Mouse (Mus musculus) adrenal gland, adult 2 months (tissue): ENCODE measurements at regions not wholly inside any gene's neighbourhood (a gene's known extent, or its start where the extent isn't known, plus 50 kb on each side); places are given as distances from the start of the nearest gene placed in this dataset.

Experiments used
- DNase-seq: peaks from one replicate; pipeline ENCODE4 v3.0.0; 2021

DNA sequence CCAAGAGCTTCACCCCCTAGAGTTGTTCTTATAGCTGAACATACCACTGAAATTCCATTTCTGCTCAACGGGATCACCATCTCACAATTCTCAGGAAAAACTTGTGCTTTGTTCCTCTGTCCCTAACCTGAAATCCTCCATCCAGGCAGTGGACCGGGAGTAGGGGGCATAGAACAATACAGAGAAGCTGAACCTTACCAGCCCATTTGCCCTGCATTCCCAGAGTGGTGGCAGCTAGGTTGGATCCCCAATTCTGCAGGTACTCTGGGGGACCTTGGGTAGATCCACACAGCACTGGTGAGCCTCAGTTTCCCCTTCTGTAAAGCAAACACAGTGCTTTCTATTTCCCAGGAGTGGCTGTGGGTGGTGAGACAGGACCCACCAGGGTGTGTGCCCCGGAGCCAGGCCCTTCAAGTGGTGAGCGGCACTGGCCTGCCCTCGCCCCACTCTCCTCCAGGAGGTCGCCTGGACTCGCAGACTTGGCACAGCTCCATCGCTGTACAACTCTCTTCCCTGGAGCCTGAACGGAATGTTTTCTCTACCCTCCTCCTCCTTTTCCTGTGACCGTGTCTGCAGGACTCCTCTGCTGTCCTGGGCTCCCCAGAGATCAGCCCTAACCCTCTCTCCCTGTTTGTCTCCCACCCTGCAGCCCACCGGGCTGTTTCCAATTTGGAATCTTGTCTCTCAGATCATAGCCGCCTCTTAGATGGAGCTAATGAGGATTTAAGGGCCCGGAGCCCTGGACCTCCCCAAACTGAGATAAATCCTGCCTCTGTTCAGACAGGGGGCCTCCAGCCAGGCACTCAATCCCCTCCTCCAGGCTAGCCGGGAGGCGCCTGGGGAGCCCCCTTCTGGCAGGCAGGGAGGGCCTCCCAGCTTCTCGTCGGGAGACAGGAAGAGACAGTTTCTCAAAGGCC, 52.3 kb upstream of the Cux1 start:
- peak; percentile 9 for DNase-seq

DNA sequence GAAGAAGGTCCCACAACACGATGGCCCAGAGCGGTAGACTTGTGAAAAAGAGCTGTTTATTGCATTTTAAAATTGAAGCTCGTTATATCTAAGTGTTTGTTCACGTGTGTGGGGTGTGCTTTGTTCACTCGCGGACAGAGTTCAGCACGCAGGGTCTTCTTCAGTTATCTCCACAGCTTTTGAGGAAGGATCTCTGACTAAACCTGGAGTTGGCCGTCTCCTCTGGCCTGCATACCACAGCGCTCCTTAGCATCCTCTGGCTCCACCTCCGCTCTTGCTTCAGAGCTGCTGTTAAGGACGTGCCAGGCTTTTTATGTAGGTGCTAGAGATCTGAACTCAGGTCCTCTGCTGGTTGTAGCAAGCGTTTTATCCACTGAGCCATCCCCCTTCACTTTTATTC, 52.9 kb upstream of the Cux1 start:
- no peak for DNase-seq

DNA sequence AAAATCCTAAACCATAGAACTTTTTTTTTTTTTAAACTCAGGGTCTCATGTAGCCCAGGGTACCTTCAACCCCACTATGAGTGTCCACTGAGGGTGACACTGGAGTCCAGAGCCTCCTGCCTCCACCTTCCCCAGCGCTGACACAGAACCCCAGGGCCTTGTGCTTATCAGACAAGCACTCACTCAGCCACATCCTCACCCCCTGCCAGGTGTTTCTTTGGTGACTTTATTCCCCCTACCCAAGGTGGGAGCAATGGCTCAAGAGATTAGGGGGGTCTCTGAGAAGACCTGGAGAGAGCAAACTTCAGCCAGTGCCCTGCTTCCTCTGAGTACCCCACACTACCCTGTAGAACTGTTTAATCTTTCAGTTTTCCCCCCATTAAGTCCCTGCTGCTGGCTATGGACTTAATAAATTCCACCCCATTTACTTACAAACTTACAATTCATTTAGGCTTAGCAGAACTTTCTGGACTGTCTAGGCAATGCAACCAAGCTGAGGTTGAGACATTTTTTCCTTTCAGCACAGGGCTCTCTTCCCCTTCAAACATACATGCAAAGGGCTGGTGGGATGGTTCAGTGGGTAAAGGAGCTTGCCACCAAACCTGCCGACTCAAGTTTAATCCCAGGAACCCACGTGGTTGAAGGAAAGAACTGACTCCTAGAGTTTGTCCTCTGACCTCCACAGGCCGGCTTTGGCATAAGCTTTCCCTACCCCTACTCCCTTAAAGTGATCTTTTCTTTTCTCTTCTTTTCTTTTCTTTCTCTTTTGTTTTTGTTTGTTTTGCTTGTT, 54.2 kb upstream of the Cux1 start:
- no peak for DNase-seq

DNA sequence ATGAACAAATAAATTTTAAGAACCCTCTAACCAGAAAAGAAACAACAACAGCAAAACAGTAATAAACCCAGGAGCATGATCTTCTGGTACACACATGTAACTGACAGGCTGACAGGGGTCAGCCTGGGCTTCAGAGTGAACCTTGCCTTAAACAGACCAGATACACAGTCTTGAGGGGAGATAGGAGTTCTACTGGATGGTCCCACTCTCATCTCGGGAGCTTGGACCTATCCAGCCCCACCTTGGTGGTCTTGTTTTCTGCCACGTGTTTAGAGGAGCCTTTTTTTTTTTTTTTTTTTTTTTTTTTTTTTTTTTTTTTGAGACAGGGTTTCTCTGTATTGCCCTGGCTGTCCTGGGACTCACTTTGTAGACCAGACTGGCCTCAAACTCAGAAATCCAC, 54.9 kb upstream of the Cux1 start:
- no peak for DNase-seq

DNA sequence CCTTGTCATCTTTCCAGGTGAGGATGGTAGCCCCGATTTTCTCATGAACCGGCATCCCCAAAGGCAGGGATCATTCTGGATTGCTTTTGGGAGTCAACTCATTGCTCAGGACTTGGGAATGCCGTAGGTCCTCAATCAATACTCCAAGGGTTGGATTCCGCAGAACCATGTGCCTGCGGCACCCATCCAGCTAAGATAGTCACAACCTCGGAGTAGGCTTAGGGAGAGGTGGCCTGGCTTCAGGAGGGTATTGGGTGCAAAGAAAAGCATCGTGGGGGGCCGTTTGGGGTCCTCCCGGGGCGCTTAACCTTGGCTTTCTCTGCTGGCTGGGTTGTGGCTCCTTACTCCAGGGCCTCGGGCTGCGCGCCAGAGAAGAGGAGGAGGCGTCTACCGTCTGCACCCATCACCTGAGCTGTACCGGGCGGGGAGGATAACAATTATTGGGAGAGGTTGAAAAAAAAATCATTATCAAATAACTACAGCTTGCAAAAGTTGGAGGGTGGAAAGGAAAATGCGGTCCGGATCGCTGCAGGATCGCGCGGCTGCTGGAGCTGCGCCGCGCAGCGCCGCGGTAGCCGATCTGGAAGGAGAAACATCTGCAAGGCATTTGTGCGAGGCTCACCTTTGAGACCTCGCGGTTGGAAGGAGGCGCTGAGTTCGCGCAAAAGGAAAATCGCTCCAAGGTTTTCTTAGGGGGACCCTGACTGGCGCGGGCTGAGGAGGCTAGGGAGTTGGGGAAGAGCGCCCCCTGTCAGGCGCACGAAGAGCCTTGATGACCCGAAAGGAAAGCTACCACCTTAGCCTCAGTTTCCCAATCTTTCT, 55.6 kb upstream of the Cux1 start:
- DNase-seq: peak; percentile 80

DNA sequence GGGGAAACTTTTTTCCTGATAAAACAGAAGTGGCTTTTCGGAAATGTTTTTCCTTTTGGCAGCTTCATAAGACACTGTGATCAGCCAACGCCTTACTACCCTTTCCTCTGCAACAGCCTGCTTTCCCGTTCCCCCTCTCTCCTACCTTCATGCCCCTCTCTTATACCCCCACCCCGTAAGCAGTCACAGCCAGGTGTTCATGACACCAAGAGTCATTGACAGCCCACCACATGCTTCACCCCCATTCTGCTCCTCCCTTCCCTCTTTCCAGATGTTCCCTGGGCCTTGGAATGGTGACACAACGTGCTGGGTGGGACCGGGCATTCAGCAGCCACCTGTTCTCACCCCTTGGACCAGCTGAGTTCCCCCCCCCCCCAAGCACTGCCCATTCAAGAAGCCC, 56.5 kb upstream of the Cux1 start:
- no peak for DNase-seq

DNA sequence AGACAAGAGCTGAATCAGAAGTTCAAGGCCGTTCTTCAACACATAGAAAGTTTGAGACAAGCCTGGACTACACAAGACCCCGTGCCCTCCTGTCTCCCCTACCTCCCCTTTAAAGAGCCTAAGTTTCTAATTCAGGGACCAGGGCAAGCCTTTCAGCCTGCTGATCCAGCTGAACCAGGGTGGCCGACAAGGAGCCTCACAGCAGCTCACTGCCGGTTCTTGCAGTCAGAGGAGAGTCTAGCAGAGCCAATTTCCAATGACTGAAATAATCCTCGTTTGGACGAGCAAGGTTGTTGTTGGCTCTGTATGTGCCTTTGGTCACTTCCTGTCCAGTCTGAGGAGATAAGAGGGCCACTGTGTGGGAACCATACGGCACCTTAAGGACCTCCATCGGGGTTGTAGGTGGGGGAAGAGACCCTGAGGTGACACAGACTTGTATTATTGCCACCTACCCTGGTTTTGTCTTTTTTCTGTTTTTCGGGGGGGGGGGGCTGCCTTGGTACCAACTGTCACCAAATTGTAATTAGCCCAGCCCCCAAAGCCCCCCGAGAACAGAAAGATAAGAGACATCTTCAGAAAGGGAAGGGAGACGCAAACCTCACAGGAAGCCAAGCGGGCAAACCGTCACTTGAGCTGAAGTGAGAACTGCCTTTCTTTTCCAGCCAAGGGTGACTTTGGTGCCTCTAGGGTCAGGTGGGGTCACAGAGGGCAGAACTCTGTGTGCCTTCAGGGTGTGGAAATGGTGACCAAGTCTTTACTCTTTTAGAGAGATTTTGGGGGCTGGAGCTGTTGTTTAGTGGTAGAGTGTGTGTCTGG, 58.1 kb upstream of the Cux1 start:
- DNase-seq: no peak

DNA sequence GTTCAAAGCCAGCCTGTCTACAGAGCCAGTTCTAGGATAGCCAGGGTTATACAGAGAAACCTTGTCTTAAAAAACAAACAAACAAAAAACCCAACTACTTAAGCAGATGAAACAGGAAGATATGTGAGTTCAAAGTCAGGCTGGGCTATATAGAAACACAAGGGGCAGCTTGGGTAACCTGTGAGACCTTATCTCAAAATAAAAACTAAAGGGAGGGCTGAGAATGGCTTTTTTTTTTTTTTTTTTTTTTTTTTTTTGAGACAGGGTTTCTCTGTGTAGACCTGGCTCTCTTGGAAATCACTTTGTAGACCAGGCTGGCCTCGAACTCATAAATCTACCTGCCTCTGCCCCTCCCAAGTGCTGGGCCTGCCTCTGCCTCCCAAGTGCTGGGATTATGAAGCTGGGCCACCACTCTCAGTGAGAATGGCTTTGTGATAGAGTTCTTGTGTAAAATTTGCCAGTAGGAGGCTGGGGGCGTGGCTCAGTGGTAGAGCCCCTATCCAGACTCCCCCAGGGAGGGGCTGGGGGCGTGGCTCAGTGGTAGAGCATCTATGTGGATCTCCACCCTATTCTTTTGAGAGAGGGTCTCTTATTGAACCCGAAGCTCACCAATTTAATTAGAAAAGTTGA, 59.0 kb upstream of the Cux1 start:
- DNase-seq: no peak

DNA sequence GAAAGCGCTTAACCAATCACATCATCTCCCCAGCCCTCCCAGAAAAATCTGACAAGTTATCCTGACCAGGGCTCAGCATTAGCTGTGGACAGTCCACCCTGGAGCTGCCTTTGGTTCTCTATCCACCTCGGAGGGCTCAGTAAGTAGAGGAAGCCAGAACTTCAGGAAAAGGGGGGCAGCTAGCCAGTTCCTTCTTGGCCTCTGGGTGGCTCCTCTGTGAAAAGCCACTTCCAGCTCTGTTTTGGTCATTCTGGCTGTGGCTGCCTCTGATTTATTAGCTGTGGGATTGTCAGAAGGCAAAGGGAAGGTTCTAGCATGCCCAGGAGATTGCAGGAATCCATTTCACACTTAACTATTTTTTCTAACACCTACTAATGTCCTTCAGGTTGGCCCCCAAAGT, 59.6 kb upstream of the Cux1 start:
- DNase-seq: peak; percentile 17

DNA sequence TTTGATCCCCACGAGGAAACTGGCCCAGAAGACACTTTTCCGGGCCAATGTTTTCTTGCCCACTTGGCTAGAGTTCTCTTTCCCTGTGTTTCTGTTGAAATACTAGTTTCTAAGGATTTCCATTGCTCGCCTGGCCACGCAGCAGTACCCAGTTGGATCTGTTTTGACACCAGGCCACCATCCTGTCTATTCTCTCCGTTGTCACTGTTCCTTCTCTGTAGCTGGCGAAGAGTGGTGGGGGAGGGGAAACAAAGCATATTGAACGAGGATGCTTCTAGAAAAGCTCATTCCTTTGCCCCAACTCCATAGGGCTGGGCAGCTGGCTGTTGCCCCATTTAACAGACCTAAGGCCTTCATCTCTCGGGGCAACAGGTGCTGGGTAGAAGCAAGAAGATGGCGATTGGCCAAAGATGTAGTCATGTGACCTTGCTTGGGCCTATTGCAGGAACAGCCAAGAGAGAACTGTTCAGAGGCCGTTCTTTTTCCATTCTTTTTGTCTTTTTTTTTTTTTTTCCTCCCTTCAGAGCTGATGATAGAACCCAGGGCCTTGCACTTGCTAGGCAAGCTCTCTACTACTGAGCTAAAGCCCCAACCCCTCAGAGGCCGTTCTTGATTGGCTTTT, 60.5 kb upstream of the Cux1 start:
- DNase-seq: peak; percentile 40

DNA sequence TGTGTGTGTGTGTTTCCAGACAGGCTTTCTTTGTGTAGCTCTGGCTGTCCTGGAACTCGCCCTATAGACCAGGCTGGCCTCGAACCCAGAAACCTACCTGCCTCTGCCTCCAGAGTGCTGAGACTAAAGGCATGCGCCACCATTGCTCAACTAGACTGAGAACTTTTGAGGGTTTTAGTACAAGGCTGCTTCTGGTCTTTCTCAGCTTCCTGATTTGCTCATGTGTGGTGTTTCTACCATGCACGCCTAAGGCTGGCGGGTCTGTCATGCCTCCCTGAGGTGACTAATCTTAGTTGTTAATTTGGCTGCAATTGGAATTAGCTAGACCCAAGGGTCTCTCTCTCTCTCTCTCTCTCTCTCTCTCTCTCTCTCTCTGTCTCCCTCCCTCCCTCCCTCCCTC, 61.2 kb upstream of the Cux1 start:
- no peak for DNase-seq

DNA sequence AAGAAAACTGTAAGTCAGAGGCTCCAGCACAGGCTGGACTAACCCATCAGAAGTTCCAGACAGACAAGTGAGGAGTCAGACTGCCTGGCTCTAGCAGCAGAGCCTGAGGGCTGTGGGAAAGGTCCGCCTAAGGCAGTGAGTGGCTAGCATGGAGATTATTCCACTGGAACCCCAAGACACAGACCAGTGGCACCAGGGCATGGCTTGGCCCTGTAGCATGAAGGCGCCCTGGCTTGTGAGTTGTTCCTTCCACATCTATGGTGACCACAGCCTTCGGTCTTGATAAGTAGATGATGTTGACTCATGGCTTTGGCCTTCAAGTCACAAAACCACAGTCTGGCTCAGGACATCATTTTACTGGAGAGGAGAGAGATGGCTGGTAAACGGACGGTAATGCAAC, 60.7 kb upstream of the Myl10 start:
- peak; percentile 36 for DNase-seq

DNA sequence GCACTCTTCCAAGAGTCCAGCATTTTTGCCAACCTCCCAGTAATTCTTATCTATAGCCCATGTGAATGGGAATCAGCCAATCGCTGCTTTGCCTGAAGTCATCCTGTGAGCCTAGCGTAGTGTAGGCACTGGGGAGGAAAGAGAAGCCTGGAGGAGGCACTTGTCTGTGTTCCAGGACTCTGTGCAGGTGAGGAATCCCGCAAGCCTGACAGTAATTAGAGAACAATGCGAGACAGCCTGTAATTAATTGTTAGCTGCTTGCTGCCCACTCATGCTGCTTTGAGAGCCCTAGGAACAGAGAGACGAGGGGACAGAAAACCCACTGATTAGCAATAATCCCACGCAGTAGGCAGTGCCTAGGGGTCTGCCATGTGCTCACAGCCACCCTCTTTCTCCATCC, 59.0 kb upstream of the Myl10 start:
- no peak for DNase-seq

DNA sequence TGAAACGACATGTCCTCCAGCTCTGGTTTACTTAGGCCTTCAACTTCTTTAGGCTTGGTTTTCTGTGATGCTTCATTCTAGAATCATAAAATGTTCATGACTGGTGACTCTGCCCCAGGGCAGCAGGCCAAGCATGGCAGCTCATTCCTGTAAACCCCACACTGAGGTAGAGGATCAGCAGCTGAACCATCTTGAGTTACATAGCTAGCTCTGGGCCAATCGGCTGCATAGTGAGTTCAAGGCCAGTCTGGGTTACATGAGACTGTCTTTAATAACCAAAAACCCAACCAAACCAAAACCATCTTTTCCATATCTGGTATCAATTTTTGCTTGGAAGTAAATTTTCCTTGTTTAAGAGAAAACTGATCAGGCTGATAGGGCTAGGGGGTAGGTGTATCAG, 57.8 kb upstream of the Myl10 start:
- DNase-seq: no peak

DNA sequence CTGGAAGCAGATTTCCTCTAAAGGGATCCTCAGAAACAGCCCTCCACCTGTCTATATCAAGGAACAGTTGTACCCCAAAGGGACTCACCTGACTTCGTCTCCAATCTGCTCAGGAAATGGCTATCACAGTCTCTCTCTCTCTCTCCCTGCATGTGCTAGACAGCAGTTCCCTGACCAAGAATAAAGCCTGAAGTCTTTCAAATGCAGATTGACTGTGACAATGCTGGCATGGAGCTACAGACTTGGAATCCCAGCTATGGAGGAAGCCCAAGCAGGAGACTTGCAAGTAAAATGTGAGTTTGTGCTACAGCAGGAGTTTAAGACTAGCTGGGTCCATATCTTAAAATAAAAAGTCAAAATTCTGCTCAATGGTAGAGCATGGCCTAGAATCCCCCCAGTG, 56.5 kb upstream of the Myl10 start:
- no peak for DNase-seq

DNA sequence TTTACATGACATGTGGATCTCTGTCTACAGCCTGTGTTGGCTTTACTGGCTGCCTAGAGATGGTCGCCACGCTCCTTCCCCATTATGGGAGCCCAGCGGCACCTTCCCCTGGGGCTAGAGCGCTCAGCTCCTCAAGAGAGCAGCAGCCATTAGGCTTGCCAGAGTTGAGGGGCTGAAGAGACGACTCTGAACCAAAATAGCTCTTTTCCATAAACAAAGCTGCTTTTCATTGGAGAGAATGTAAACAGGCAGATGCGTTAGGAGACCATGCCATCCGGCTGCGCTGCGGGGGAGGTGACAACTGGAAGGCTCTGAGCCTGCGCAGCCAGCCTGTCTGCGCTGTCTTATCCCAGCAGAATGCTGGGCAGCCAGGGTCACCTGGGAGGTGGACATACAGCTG, 55.1 kb upstream of the Myl10 start:
- DNase-seq: no peak

DNA sequence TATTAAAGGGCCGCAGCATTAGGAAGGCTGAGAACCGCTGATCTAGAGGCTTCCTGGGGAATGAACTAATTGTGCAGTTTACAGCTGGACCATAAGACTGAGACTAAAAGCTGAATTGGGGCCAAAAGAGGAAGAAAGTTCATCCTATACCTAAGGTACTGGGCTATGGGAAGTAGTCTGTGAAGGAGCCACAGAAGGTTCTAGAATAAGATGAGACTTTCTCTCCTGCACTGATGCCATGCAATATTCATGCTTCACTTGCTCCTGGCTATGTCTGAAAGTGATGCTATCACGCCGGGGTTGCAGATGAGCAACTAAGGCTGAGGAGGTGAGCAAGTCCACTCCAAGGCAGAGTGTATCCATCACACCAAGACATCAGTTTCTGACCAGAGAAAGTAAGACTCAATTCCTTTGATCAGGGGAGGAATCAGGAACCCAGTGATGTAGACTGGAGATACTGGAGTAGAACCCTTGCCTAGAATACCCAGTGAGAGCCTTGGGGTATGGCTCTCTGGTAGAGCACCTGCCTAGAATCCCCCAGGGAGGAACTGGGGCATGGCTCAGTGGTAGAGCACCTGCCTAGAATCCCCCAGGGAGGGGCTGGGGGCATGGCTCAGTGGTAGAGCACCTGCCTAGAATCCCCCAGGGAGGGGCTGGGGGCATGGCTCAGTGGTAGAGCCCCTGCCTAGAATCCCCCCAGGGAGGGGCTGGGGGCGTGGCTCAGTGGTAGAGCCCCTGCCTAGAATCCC, 51.9 kb upstream of the Myl10 start:
- no peak for DNase-seq

DNA sequence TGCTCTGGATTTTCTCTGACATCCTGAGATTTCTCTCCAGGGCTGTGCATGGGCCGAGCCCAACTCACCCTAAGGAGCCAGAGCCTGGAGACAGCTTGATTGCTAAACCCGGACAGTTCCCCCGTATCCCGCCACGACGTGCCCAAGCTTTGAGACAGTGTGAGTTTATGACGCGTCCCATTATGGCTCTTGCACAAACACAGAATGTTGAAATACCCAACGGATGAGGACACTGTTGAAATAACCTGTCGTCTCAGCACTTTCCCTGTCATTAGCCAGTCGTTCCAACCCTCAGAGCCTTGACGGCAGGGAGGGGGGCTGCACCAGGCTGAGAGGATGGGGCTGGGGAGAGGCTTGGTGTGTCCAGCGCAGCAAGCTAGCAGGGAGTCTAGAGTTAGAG, 50.7 kb upstream of the Myl10 start:
- peak; percentile 39 for DNase-seq
